Mouse (Mus musculus): ENCODE data around the gene Nckipsd. TPM values are rescaled to one million over a fixed set of nuclear protein-coding genes. Genes with fewer than 3 reads are reported as not detected.
A peak's percentile ranks its signal among the peaks of the same experiment; 100 is the strongest.

The Nckipsd gene
- polyA plus RNA-seq, 1 experiment = 73.9 TPM

- 52% methylated on average over 3 of the region's 3 CpGs for WGBS
- DNase-seq = peak; percentile 54 to 69
- H3K27me3 ChIP-seq (ENCODE audit: control insufficient read depth, insufficient read depth, low read length) = no peaks in the 10 kb centered on the region
- no peak overlapping the region for H3K4me3 ChIP-seq (replicated peaks; ENCODE audit: insufficient read depth, low read depth, low read length)
- no peak overlapping the region for H3K27ac ChIP-seq (ENCODE audit: insufficient read depth, low read length)
- peaks cover 4% of the 10 kb centered on the region for H3K4me1 ChIP-seq (ENCODE audit: control insufficient read depth, insufficient read depth, low read length)
- peak; percentile 82 for TF ChIP-seq CTCF (IDR thresholded peaks at IDR 0.05; ENCODE audit: borderline replicate concordance, insufficient read depth, low read depth, low read length)
- TF ChIP-seq POLR2A (IDR thresholded peaks at IDR 0.05; ENCODE audit: borderline replicate concordance, insufficient read depth, low read length) = no peak
Measured at GRCm38 (mm10) chr9:108819495-108819894, 11.3 kb downstream of the Nckipsd start.

- Histone ChIP-seq H3K27me3 (ENCODE audit: control insufficient read depth, insufficient read depth, low read length) (no peaks in the 10 kb centered on the region), H3K27ac (ENCODE audit: insufficient read depth, low read length) (no peak overlapping the region), H3K4me3 (replicated peaks; ENCODE audit: insufficient read depth, low read depth, low read length) (no peak overlapping the region), H3K4me1 (ENCODE audit: control insufficient read depth, insufficient read depth, low read length) (peaks cover 4% of the 10 kb centered on the region)
- 72% methylated on average over 5 of the region's 5 CpGs for WGBS
- TF ChIP-seq CTCF (IDR thresholded peaks at IDR 0.05; ENCODE audit: borderline replicate concordance, insufficient read depth, low read depth, low read length) = no peak
- no peak for TF ChIP-seq POLR2A (IDR thresholded peaks at IDR 0.05; ENCODE audit: borderline replicate concordance, insufficient read depth, low read length)
- DNase-seq = no peak
Measured at GRCm38 (mm10) chr9:108820077-108820476, 11.9 kb downstream of the Nckipsd start.

DNA sequence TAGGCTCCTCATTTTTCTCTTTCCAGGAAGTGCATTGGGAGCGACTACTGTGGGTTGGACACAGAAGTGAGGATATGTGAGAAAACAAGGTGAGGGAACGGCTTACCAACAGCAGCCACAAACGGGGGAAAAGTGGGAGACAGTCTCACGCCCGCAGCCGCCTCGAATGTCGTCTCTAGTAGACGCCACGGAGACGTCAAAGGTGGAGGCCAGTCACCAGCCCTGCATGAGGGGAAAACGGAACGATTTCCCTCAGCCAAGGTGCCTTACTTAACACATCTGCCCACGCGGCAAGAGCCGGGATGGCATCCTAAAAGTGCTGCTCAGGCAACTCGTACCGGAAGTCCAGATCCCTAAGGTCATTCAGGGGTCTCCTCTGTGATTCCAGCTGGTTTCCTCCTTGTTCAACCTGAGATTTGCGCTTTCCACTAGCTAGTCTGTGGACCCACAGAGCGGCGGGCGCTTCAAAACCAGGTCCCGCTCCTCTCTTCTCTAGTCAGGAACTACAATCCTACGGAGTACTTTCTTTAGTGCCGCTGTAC lies 16.0 kb downstream of the Nckipsd start:
- 2% methylated on average over 25 of the region's 25 CpGs for WGBS
- no peak for DNase-seq
- no peaks in the 10 kb centered on the region for H3K27me3 ChIP-seq (ENCODE audit: control insufficient read depth, insufficient read depth, low read length)
- H3K4me1 ChIP-seq (ENCODE audit: control insufficient read depth, insufficient read depth, low read length) = peaks cover 22% of the 10 kb centered on the region
- peak overlapping the region; percentile 75 for H3K27ac ChIP-seq (ENCODE audit: insufficient read depth, low read length)
- peak overlapping the region; percentile 95 for H3K4me3 ChIP-seq (replicated peaks; ENCODE audit: insufficient read depth, low read depth, low read length)
- TF ChIP-seq POLR2A (IDR thresholded peaks at IDR 0.05; ENCODE audit: borderline replicate concordance, insufficient read depth, low read length) (no peak), CTCF (IDR thresholded peaks at IDR 0.05; ENCODE audit: borderline replicate concordance, insufficient read depth, low read depth, low read length) (0 out of 2 replicates have a peak, but pooled peaks have one; percentile 22)

GRCm38 (mm10) chr9:108824755-108825413 lies 16.7 kb downstream of the Nckipsd start:
- Histone ChIP-seq H3K27ac (ENCODE audit: insufficient read depth, low read length) (peak overlapping the region; percentile 96), H3K27me3 (ENCODE audit: control insufficient read depth, insufficient read depth, low read length) (no peaks in the 10 kb centered on the region), H3K4me1 (ENCODE audit: control insufficient read depth, insufficient read depth, low read length) (peaks cover 25% of the 10 kb centered on the region), H3K4me3 (replicated peaks; ENCODE audit: insufficient read depth, low read depth, low read length) (peak overlapping the region; percentile 95)
- under 1% methylated on average over 31 of the region's 31 CpGs for WGBS
- DNase-seq = peak; percentile 99 to 100
- TF ChIP-seq CTCF (IDR thresholded peaks at IDR 0.05; ENCODE audit: borderline replicate concordance, insufficient read depth, low read depth, low read length) (no peak), POLR2A (IDR thresholded peaks at IDR 0.05; ENCODE audit: borderline replicate concordance, insufficient read depth, low read length) (peak; percentile 94)

- Histone ChIP-seq H3K4me1 (ENCODE audit: control insufficient read depth, insufficient read depth, low read length) (peaks cover 31% of the 10 kb centered on the region), H3K27ac (ENCODE audit: insufficient read depth, low read length) (peak within 1 kb of the TSS; percentile 41), H3K4me3 (replicated peaks; ENCODE audit: insufficient read depth, low read depth, low read length) (peak within 1 kb of the TSS; percentile 95), H3K27me3 (ENCODE audit: control insufficient read depth, insufficient read depth, low read length) (no peaks in the 10 kb centered on the region)
- WGBS = under 1% methylated on average over 69 of the region's 70 CpGs
- peak; percentile 93 to 94 for DNase-seq
- TF ChIP-seq CTCF (IDR thresholded peaks at IDR 0.05; ENCODE audit: borderline replicate concordance, insufficient read depth, low read depth, low read length) (no peak), POLR2A (IDR thresholded peaks at IDR 0.05; ENCODE audit: borderline replicate concordance, insufficient read depth, low read length) (peak; percentile 75)
Measured at GRCm38 (mm10) chr9:108825820-108826699, 17.9 kb downstream of the Nckipsd start, which contains the start of gene Celsr3. Gene Celsr3 (plus strand): TSS chr9:108826320.

DNA sequence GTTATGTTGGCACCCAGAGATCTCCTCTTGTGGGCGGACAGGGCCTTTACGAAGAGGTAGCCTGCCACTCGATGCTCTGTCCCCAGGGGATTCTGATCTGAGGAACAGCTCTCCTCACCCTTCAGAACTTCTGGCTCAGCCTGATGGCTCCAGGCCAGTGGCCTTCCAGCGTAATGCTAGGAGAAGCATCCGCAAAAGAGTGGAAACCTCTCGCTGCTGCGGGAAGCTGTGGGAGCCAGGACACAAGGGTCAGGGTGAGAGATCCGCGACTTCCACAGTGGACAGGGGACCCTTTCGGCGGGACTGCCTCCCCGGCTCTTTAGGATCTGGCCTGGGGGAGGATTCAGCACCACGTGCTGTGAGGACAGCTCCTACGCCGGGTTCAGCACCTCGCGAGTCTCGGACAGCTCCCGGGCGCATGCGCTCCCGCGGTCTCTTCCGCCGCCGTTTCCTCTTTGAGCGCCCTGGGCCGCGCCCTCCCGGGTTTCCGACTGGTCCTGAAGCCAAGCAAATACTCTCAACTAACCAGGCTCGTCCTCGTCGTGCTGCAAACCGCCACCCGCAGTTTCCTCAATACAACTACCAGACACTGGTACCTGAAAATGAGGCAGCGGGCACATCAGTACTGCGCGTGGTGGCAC lies 18.7 kb downstream of the Nckipsd start:
- WGBS = 1% methylated on average over 39 of the region's 39 CpGs
- H3K27me3 ChIP-seq (ENCODE audit: control insufficient read depth, insufficient read depth, low read length) = no peaks in the 10 kb centered on the region
- H3K4me1 ChIP-seq (ENCODE audit: control insufficient read depth, insufficient read depth, low read length) = peaks cover 38% of the 10 kb centered on the region
- peak; percentile 84 for DNase-seq
- peak overlapping the region; percentile 2; the same call in 1 of the 2 replicates for H3K27ac ChIP-seq (ENCODE audit: insufficient read depth, low read length)
- peak overlapping the region; percentile 95 for H3K4me3 ChIP-seq (replicated peaks; ENCODE audit: insufficient read depth, low read depth, low read length)
- TF ChIP-seq CTCF (IDR thresholded peaks at IDR 0.05; ENCODE audit: borderline replicate concordance, insufficient read depth, low read depth, low read length) = no peak
- no peak for TF ChIP-seq POLR2A (IDR thresholded peaks at IDR 0.05; ENCODE audit: borderline replicate concordance, insufficient read depth, low read length)

GRCm38 (mm10) chr9:108827454-108827853 lies 19.3 kb downstream of the Nckipsd start:
- TF ChIP-seq POLR2A (IDR thresholded peaks at IDR 0.05; ENCODE audit: borderline replicate concordance, insufficient read depth, low read length) = no peak
- no peak for TF ChIP-seq CTCF (IDR thresholded peaks at IDR 0.05; ENCODE audit: borderline replicate concordance, insufficient read depth, low read depth, low read length)
- 20% methylated on average over 34 of the region's 34 CpGs for WGBS
- H3K27ac ChIP-seq (ENCODE audit: insufficient read depth, low read length) = no peak overlapping the region

More at GRCm38 (mm10) chr9:108827454-108827853, 19.3 kb downstream of the Nckipsd start:
- Histone ChIP-seq H3K4me3 (replicated peaks; ENCODE audit: insufficient read depth, low read depth, low read length) (peak overlapping the region; percentile 95), H3K27me3 (ENCODE audit: control insufficient read depth, insufficient read depth, low read length) (no peaks in the 10 kb centered on the region), H3K4me1 (ENCODE audit: control insufficient read depth, insufficient read depth, low read length) (peaks cover 42% of the 10 kb centered on the region)
- DNase-seq = peak in 1 of 2 experiments; percentile 52
